Mouse (Mus musculus) liver, embryonic 14.5 days (tissue): ENCODE results near the gene Msmo1. TPM values are rescaled to one million over a fixed set of nuclear protein-coding genes. Genes with fewer than 3 reads are reported as not detected.

ENCODE experiments used
- ATAC-seq: fragments of 200-750 bp; cut with Nextera tagmentation; 2 replicates; pipeline ENCODE4 v1.8.0; 2017; ENCODE audit warnings: moderate number of reproducible peaks, mild to moderate bottlenecking, moderate library complexity; ENCODE audit not compliant: insufficient read depth
- DNase-seq, 3 experiments: peaks; one replicate each; pipeline ENCODE4 v3.0.0-alpha.2; 2012 to 2013; ENCODE audit warnings: low read depth in 3 of 3, low spot score in 3 of 3
- H3K27ac ChIP-seq: fragments of 300-500 bp; sonication (generic); 2 replicates; pipeline ENCODE4 v1.5.1; 2014; ENCODE audit warnings: moderate library complexity, mild to moderate bottlenecking, control low read depth, inconsistent platforms
- H3K27me3 ChIP-seq: fragments of 300-500 bp; sonication (generic); 2 replicates; pipeline ENCODE4 v1.6.1; 2014; ENCODE audit warnings: mild to moderate bottlenecking, low read length, moderate library complexity; ENCODE audit not compliant: control insufficient read depth, insufficient read depth
- H3K36me3 ChIP-seq: fragments of 300-500 bp; sonication (generic); replicated peaks from 2 replicates; pipeline ENCODE4 v1.6.1; 2014; ENCODE audit warnings: low read depth; ENCODE audit not compliant: control insufficient read depth, insufficient read depth
- H3K4me1 ChIP-seq, 2 experiments: fragments of 200-500 bp in 1 of 2; fragments of 300-500 bp in 1 of 2; sonication (generic) in 1 of 2; replicated peaks; 2 replicates each; pipeline ENCODE4 v1.6.1; 2012 to 2014; ENCODE audit warnings: antibody characterized with exemption in 1 of 2, inconsistent platforms in 1 of 2, low read length in 1 of 2; ENCODE audit not compliant: control insufficient read depth in 2 of 2, insufficient read depth in 2 of 2
- H3K4me2 ChIP-seq: fragments of 300-500 bp; sonication (generic); 2 replicates; pipeline ENCODE4 v1.6.1; 2014; ENCODE audit warnings: low read depth, mild to moderate bottlenecking, control low read depth, moderate library complexity
- H3K4me3 ChIP-seq, 2 experiments: fragments of 200-500 bp in 1 of 2; fragments of 300-500 bp in 1 of 2; sonication (generic) in 1 of 2; 2 replicates each; pipeline ENCODE4 v1.5.1; 2012 to 2014; ENCODE audit warnings: low read depth in 2 of 2, low read length in 2 of 2, mild to moderate bottlenecking in 2 of 2, control low read depth in 1 of 2, inconsistent platforms in 1 of 2, moderate library complexity in 1 of 2; ENCODE audit not compliant: insufficient read depth in 1 of 2
- H3K9ac ChIP-seq: fragments of 300-500 bp; sonication (generic); replicated peaks from 2 replicates; pipeline ENCODE4 v1.6.1; 2014; ENCODE audit warnings: mild to moderate bottlenecking, control low read depth, moderate library complexity
- H3K9me3 ChIP-seq: fragments of 300-500 bp; sonication (generic); 2 replicates; pipeline ENCODE4 v1.6.1; 2016; ENCODE audit warnings: low read length, mixed read lengths; ENCODE audit not compliant: control insufficient read depth
- CTCF ChIP-seq: IDR thresholded peaks from 2 replicates; pipeline ENCODE4 v1.5.1; 2016; ENCODE audit warnings: antibody characterized with exemption, low read depth, control low read depth
- EP300 ChIP-seq: IDR thresholded peaks from 2 replicates; pipeline ENCODE4 v1.6.1; 2016; ENCODE audit warnings: antibody characterized with exemption, low read depth
- WGBS: fragments of 180-500 bp; shearing (Covaris S2); extraction: QIAGEN DNeasy Blood & Tissue Kit; methylation state at CpG from one replicate; pipeline ENCODE4 v1.1.7; 2014; ENCODE audit not compliant: insufficient replicate concordance; 5-methylcytosine and 5-hydroxymethylcytosine counted together
- polyA plus RNA-seq, 2 experiments: library from polyadenylated mRNA; depleted of rRNA in 1 of 2; stranded (reverse) in 1 of 2; unstranded in 1 of 2; fragments of >200 nt; fragmentation: Nextera tagmentation in 1 of 2; extraction: Ambion mirVana in 1 of 2; gene quantifications; 2 replicates each; pipeline versions ENCODE4 v1.2.1 to v1.2.3; 2012 to 2014

Msmo1 gene
- polyA plus RNA-seq, 2 experiments: 57.1 to 131 TPM

DNA sequence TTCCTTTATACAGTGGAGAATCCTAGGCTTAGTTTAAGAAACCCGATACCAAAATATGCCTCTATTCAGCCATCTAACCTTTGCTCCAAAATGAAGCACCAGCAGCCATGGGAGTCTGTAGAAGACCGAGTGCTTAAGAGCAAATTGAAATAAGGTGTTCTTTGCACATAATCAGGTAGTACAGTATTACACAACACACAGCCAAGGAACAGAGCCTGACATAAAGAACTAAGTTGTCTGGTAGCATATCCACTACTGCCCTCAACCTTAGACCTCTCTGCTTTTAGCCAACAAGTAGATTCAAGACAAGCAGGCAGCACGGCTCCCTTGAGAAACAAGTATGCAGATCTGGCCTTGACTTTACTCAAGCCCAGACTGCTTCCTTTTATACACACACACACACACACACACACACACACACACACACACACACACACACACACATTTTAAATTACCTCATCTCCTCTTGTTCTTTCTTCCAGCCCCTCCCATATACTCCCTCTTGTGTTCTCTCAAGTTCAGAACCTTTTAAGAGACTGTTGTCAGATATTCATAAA lies 3.3 kb upstream of the Msmo1 start:
- DNase-seq (no peak), ATAC-seq (no peak)
- Histone ChIP-seq H3K4me1 (peaks cover 4 to 23% of the 10 kb centered on the region in 2 experiments), H3K4me2 (no peak overlapping the region), H3K36me3 (no peaks in the 10 kb centered on the region), H3K9ac (no peak overlapping the region), H3K27me3 (no peaks in the 10 kb centered on the region), H3K4me3 (no peak overlapping the region), H3K27ac (no peak overlapping the region), H3K9me3 (no peaks in the 10 kb centered on the region)
- no peak for TF ChIP-seq EP300
- no peak for TF ChIP-seq CTCF
- WGBS: 66% methylated on average over 3 of the region's 3 CpGs

GRCm38 (mm10) chr8:64735161-64735560 lies 1.6 kb upstream of the Msmo1 start:
- no peak for ATAC-seq

DNA sequence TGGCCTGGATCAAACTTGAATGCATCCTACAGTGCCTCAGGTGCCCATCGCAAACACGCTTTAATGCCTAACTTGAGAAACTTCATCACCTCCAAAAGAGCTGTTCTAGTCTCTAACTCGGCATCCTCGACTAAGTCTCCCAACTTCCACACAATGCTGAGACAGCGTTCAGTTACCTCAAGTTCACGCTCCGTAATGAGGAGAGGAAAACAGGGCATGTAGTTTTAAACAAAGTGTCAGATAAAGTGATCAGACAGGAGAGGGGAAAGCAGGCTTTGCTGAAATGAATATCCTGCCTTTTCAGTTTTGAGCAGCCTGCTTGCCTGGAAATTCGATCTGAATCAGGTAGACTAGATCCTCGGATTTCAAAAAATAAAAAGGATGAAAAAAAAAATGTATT lies 996 bp downstream of the Msmo1 start:
- Histone ChIP-seq H3K4me3 (peak overlapping the region; percentile 73 to 90), H3K9me3 (no peaks in the 10 kb centered on the region), H3K36me3 (peaks cover 2% of the 10 kb centered on the region), H3K9ac (peak overlapping the region; percentile 72), H3K4me2 (peak overlapping the region; percentile 90), H3K27ac (no peak overlapping the region), H3K4me1 (peaks cover 0 to 13% of the 10 kb centered on the region in 2 experiments; a peak in 3 of 4 replicates), H3K27me3 (no peaks in the 10 kb centered on the region)
- DNase-seq (no peak), ATAC-seq (no peak)
- TF ChIP-seq EP300: no peak
- TF ChIP-seq CTCF: no peak
- WGBS: 17% methylated on average over 9 of the region's 9 CpGs

More at GRCm38 (mm10) chr8:64735161-64735560, 1.6 kb upstream of the Msmo1 start:
- H3K4me2 ChIP-seq: no peak overlapping the region
- no peak overlapping the region for H3K27ac ChIP-seq
- H3K27me3 ChIP-seq: no peaks in the 10 kb centered on the region
- no peak overlapping the region for H3K4me3 ChIP-seq
- no peak for DNase-seq
- H3K9me3 ChIP-seq: no peaks in the 10 kb centered on the region
- H3K4me1 ChIP-seq: peaks cover 0 to 18% of the 10 kb centered on the region in 2 experiments; a peak in 3 of 4 replicates
- TF ChIP-seq CTCF (no peak), EP300 (no peak)
- peaks cover 2% of the 10 kb centered on the region for H3K36me3 ChIP-seq
- WGBS: 23% methylated on average over 8 of the region's 8 CpGs
- no peak overlapping the region for H3K9ac ChIP-seq

GRCm38 (mm10) chr8:64728156-64728555 lies 5.4 kb downstream of the Msmo1 start:
- ATAC-seq (no peak), DNase-seq (no peak)
- Histone ChIP-seq H3K36me3 (peaks cover 5% of the 10 kb centered on the region), H3K4me2 (no peak overlapping the region), H3K4me1 (peaks cover 0 to 5% of the 10 kb centered on the region in 2 experiments; a peak in 3 of 4 replicates), H3K27ac (no peak overlapping the region), H3K27me3 (no peaks in the 10 kb centered on the region), H3K9me3 (no peaks in the 10 kb centered on the region), H3K9ac (no peak overlapping the region), H3K4me3 (no peak overlapping the region)
- WGBS: 73% methylated on average over 7 of the region's 7 CpGs
- no peak for TF ChIP-seq EP300
- no peak for TF ChIP-seq CTCF

- H3K4me2 ChIP-seq: no peak overlapping the region
- ATAC-seq (no peak), DNase-seq (no peak)
- H3K9ac ChIP-seq: no peak overlapping the region; the same call in 1 of the 2 replicates
- no peaks in the 10 kb centered on the region for H3K4me1 ChIP-seq
- H3K4me3 ChIP-seq: no peak overlapping the region
- no peaks in the 10 kb centered on the region for H3K27me3 ChIP-seq
- no peaks in the 10 kb centered on the region for H3K9me3 ChIP-seq
- peaks cover 5% of the 10 kb centered on the region for H3K36me3 ChIP-seq
- no peak overlapping the region for H3K27ac ChIP-seq
- TF ChIP-seq CTCF: no peak
- no peak for TF ChIP-seq EP300
- WGBS: 55% methylated on average over 4 of the region's 4 CpGs
Measured at GRCm38 (mm10) chr8:64726190-64726695, 7.3 kb downstream of the Msmo1 start.
